Mouse (Mus musculus) neutrophil, adult 65 days (primary cell): ENCODE results near the gene Gm21981. TPM values are rescaled to one million over a fixed set of nuclear protein-coding genes. Genes with fewer than 3 reads are reported as not detected.

ENCODE experiments used
- total RNA-seq: library from RNA; stranded (reverse); gene quantifications from 2 replicates; pipeline ENCODE4 v1.2.4, GENCODE M21; 2023

The Gm21981 gene
- total RNA-seq, result 0.41 TPM in 1 of 2 replicates, not detected in the other

DNA sequence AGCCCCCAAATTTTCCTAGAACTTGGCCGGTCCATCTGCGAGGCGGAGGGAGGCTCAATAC is at the start of gene Gm21981:
Gm21981 (minus strand) TSS at position 14 of the 61 bp plus-strand sequence.

DNA sequence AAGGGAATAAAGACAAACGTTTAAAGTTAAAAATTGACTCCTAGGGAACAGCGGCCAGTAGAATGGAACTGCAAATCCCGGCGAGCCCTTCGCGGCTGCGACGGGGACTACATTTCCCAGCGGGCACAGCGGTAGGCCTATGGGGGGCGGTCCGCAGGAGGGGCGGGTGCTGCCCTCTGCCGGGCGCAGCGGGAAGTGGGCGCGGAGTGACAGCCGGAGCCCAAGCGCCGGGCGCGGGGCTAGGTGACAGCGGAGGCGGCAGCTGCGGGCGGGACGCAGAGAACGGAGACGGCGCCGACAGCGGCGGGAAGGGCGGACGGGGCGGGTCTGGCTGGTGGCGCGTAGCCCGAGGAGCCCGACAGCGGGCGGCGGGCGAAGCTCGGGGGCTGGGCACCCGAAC is 42.6 kb upstream of the Gm21981 start, which contains the start of gene Tfeb:
Tfeb (plus strand) TSS at position 175 of the 400 bp plus-strand sequence.

DNA sequence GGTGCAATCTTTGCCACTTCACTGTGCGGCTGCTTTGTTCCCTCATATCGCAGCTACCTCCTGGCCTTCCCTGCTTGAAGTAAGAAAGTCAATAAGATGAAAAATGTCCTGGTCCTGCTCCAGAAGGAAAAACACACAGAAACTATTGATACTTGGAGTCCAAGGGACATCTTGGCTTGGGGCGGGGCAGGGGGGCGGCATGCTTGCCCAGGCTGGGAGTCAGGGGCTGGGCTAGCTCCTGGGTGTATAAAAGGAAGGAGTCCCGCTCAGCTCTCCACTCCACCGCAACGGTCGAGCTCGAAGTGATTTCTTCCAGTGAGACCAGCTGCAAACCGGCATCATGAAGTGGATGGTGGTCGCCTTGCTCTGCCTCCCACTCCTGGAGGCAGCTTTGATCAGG is 32.3 kb upstream of the Gm21981 start, which contains the start of gene Pgc:
Pgc (plus strand) TSS at position 277 of the 400 bp plus-strand sequence.

DNA sequence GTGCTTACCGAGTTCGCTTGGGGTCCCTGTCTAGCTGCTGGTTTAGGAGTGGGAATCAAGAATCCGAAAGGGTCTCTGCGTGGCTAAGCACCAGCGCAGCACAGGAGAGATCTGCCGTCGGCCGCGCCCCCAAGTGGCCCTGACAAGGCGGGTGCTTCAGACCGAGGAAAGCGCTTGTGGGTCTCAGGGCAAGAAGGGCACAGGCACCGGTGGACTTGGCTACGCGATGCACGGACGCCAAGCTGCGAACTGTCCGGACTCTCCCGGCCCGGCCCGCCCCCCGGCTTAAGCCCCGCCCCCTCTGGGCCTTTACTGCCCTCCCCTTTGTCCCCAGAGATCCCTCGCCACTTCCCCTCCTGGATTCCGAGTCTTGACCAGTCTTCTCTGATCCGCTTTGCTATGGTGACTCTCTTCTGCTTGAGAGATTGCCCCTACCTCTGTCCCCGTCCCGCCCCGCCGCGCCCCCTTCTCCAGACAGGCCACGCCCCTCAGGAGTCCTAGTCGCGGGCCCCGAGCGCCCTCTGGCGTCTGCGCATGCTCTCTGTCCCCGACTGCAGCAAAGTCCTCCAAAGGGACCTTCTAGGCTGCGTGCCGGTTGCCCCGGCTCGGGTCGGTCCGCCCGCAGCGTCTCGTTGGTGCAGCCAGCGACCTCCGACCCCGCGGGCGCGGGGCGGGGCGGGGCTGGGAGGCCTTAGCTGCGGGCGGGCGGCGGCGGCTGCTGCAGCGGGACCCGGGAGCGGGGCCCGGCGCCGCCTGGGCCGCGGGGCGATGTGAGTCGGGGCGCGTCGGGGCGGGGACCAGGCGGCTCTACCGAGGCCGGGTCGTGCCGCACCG is 465 bp upstream of the Gm21981 start, which contains the start of gene Prickle4:
Prickle4 (minus strand) TSS at position 234 of the 834 bp plus-strand sequence.

DNA sequence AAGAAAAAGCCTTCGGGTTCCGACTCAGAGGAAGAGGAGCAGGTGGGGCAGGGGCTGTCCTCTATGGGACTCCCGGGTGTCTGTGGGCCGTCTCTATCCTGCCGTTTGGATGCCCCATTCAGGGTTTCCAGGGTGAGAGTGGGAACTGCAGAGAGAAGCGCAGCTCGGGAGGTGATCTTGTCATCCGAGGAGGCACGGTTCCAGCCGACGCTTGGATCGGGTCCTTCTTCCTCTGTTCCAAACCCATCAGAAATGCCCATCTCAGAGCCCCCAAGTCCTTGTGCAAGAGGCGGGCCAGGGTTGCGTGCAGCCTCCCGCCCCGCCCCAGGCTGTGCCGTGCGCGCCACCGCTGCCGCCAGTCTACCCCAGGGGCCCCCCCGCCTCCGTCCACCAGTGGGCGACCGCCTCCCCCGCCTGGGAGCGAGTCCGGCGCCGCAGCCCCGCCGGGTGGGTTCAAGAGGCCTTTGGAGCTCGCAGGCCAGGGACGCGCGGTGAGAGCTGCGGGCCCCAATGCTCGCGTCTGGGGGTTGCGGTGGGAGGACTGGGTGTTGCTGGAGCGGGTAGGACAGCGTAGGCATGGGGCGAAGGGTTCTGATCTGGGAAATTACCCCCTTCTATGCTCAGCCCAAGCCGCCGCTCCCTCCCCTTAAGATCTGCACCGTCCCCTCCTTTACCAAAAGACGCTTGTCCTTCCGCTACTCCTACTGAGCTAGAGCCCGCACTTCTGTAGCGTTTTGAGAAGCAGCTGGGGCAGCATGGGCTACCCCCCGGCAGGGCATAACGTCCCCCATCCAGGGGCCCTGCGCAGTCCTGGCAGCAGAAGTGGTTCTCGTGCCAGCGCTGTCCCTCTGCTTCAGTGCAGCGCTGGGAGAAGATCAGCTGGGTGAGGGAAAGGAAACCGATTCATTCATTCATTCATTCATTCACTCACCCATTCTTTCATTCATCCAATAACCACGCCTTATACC is 5.4 kb downstream of the Gm21981 start, which contains the start of gene Frs3:
Frs3 (plus strand) TSS at position 423 of the 968 bp plus-strand sequence.

DNA sequence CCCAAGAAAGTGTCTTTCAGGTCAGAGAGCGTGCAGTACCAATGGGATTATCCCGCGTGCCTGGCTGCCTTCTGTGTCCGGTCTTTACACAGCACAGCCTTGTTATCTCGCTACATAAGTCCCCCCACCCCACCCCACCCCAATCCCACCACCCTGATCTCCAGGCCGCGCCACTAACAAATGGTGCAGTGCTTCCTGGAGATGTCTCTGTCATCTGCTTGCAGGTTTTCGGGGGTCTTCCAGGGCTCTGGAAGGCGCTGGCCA is 6.0 kb downstream of the Gm21981 start, which contains the start of gene Tomm6:
Tomm6 (minus strand) TSS at position 43 of the 264 bp plus-strand sequence.

Other genes with a start within 250 kb of the Gm21981 start
- gene Taf8, start 192.2 kb downstream of the Gm21981 start, total RNA-seq, result 38.8 and 61.1 TPM in 2 replicates
- 431 and 513 TPM in 2 replicates for gene Ccnd3, start 189.4 kb downstream of the Gm21981 start, total RNA-seq
- gene Bysl, start 83.0 kb downstream of the Gm21981 start, total RNA-seq, result 7.3 and 8.3 TPM in 2 replicates
- gene Med20, start 82.9 kb downstream of the Gm21981 start, total RNA-seq, result 70.7 and 108 TPM in 2 replicates
- 13.1 and 28.9 TPM in 2 replicates for gene Gm20517, start 82.9 kb downstream of the Gm21981 start, total RNA-seq
- gene Usp49, start 63.8 kb downstream of the Gm21981 start, total RNA-seq, result 8.6 and 19.5 TPM in 2 replicates
- 136 and 149 TPM in 2 replicates for gene Tomm6, start 6.1 kb downstream of the Gm21981 start, total RNA-seq
- gene Frs3, start 5.4 kb downstream of the Gm21981 start, total RNA-seq, result 0.79 TPM in 1 of 2 replicates, not detected in the other
- not detected in 2 replicates for gene Prickle4, start 281 bp upstream of the Gm21981 start, total RNA-seq
- gene Pgc, start 32.4 kb upstream of the Gm21981 start, total RNA-seq, result not detected in 2 replicates
- gene Tfeb, start 42.6 kb upstream of the Gm21981 start, total RNA-seq, result 87.1 and 123 TPM in 2 replicates
- gene Mdfi, start 140.2 kb upstream of the Gm21981 start, total RNA-seq, result not detected in 2 replicates
- gene Foxp4, start 230.2 kb upstream of the Gm21981 start, total RNA-seq, result 7.4 and 11.3 TPM in 2 replicates